Mouse (Mus musculus) layer of hippocampus, adult 11-12 months (tissue): ENCODE data around the gene Gm19426.

Experiments used
- DNase-seq: peaks from one replicate; pipeline ENCODE4 v3.0.0; 2022; ENCODE audit warnings: low spot score

The Gm19426 gene

DNA sequence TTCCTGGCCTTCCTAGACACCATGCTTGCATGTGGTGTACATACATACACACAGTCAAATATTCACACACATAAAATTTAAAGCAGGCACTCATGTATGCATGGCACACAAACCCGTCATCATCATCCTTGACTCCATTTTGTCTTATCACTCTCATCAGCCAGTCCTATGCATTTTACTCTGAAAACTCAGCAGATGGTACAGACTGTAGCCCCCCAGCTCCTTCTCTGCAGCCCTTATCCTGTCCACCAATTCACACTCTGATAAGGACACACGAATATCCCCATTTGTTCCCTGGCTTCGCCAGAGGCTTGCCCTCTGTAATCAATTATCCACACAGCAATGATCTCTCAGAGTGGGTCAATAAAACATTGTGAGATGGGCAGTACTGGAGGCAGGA lies 22.3 kb downstream of the Gm19426 start:
- DNase-seq, result no peak

DNA sequence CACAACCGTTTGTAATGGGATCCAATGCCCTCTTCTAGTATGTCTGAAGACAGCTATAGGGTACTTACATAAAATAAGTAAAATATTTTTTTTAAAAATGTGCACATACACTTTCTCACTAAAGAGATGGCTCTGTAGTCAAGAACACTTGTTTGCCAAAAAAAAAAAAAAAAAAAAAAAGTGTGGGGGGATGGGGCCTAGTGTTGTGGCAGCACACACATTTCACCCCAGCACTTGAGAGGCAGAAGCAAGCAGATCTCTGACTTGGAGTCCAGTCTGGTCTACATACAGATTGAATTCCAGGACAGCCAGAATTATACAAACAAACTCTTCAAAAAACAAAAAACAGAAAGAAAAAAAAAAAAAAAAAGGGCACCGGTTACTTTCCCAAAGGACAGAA lies 22.7 kb downstream of the Gm19426 start:
- DNase-seq, result no peak

DNA sequence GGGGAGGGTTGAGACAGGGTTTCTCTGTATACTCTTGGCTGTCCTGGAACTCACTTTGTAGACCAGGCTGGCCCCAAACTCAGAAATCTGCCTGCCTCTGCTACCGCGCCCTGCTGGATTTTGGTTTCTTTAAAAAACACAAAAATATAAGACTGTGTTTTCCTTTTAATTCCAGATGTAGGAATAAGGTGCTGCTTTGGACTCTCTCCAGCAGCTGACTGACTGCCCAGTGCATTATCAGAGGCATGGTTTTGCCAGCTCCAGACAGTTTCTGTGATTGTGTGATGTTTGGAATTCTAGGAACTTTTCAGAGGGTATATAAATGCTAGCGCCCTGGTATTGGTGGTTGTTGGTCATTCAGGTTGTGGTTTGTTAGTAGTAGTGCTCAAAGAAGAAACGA lies 26.1 kb downstream of the Gm19426 start:
- DNase-seq, result no peak

DNA sequence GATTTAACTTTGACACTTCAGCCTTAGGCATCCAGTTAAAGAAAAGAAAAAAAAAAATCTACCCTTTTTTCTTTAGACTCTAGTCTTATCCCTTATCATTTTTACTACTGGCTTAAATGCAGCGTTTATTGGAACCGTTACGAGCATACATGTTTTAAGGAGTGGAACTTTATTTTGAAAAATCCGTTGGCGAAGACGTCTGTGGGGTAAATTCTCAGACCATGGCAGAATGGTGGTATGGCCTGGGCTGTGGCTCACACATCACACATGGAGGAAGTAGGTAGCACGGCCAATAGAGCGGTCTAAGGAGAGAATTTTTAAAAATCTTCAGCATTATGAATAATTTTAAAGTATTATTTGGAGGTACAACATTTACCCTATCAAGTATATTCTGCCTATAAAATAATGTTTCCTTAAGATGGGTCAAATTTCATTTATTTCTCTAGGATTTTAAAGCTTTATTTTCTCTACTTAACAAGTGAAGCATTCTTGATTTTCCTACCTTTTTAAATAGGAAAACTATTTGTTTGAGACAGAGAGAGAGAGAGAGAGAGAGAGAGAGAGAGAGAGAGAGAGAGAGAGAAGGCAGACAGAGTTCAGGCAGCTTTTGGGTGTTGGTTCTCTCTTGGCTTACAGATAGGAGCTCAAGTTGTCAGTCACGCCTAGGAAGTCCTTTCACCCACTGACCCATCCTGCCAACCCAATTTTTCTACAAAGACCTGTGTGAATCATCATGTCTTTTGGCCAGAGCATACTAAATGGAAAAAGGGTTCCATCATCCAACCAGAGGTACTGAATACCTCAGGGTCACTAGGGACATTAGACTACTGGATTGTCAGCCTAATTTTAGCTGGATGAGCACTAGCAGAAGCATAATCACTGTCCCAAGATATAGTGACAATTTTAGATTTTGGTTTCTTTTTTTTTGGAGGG lies 26.8 kb downstream of the Gm19426 start:
- no peak for DNase-seq

DNA sequence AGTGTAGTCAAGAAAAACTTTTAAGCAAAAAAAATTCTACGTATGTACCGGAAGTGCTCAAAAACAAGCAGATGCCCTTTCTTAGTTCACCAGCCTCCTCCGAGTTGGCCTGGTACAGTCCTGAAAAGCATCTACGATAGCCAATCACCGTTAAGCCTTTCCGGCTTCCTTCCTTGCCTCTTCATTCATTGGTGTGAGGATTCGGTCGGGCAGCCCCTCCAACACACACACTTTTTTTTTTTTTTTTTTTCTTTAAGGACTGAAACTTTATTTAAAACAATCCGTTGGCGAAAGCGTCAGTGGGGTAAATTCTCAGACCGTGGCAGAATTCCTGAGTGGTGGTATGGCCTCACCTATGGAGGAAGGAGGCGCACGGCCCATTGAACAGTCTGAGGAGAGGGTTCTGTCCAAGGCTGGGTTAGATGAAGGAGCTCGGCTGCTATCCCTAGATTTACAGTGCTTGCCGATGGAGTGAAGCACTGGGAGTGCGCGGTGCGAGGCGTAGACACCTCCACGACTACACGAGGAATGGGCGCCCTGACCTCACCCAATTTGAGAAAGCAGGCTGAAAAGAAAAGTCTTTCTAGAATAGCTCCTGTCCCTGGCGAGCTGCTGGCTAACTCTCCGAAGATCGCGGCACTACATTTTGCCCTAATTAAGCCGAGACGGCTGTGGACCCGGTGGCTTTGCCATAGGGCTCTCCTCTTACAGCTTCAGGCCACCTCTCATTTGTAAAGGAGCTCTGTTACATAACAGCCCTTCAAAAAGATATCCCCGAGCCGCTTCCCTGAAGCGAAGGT lies 27.7 kb downstream of the Gm19426 start:
- peak; percentile 91 for DNase-seq

DNA sequence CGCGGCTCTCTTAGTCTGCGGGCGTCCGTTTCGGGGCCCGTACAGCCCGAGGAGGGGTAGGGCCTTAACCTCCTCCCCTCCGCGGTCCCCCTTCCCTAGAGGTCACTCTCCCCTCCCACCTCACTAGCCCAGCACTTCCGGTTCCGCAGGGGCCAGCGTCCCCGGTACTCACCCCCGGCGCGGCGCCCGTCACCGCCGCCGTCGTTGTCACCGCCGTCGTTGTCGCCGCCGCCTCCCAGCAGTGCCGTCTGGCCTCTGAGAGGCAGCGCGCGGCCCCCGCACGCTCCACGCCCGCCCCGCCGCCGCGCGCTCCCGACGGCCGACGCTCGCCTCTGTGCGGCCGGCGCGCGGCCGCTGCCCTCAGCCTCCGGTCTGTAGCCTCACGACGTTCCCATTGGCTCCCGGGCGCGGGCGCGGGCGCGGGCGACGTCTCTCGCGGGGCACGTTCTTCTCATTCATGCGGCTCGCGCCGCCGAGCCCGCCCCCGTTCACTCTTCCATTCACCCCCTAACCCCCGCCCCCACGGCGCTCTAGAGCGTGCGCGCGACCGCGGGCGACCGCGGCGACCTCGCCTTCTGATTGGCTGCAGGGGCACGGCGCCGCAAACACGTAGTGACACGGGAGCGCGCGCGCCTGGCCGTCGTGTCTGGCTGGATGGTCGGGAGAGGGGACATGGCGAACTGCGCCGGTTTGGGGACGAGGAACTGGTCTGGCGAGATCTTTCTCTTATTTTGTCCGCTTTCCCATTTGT lies 28.5 kb downstream of the Gm19426 start, which contains the start of gene Zdhhc5:
Zdhhc5 (minus strand) TSS at position 370 of the 751 bp plus-strand sequence.
- peak; percentile 99 for DNase-seq

DNA sequence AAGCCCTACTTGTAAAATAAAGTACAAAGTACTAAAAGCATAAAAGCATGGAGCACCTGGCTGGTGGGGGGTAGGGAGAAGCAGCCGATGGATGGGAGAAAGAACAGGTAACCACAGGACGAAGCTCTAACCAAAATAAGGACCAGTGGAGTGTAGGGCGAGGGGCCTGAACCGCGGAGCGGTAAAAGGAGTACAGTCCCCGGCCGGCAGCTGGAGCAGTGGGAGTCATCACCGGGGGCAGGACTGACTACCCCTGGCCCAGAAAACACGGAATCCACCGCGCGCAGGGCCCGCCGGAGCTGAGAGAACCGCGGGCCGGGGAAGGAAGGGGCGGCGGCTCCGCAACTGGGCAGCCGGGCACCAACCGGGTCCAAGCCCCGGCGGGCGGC lies 29.0 kb downstream of the Gm19426 start:
- peak; percentile 45 for DNase-seq

DNA sequence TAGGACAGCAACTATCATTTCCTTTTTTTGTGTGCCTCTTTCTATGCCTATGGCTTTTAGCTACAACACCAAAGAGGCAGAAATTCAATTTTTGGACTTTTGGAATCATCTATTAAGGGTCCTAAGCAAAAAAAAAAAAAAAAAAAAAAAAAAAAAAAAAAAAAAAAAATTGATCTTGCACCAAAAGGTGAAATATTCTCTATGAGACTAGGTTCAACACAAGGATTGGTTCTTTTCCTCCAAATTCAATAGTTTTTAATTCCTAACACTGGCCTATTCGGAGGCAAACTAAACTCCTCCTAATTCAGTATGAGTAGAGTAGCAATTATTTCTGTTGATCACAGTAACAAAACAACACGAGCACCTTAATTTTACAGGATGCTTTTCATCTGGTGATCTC lies 31.6 kb downstream of the Gm19426 start:
- no peak for DNase-seq

DNA sequence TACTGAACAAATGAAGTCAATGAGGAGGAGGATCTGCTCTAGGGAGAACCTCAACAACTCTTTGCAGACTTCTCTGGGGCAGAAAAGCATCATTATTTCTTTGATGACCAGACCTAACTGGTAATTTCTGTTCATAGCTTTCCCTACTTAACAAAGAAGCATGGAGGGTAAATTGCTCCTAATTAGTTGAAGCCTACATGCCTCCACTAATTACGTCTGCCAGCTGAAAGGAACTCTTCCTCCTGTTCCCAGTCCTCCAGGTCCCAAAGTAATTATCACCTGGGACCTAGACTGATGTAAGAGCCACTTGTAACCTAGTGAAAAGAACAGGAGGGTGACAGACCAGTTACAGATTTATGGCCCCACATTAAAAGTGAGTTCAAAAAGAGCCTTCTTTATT lies 35.9 kb downstream of the Gm19426 start:
- DNase-seq, result no peak

DNA sequence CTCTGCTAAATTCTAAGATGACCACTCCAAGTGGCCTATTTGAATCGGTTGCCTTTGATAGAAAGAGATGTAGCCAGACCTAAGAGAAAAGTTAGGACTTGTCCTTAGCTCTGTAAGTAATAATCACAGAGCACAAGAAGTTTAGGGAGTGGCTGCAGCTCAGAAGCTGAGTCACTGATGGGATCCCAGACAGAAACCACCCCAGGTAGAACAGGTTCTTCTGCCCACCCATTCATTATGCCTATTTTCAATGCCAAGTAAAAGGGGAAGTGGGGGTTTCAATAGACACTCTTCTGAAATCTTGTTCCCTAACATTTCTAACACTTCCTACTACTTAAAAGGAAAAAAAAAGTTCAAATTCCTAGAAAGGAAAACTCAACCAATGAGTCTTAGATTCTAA lies 38.2 kb downstream of the Gm19426 start:
- DNase-seq, result no peak

DNA sequence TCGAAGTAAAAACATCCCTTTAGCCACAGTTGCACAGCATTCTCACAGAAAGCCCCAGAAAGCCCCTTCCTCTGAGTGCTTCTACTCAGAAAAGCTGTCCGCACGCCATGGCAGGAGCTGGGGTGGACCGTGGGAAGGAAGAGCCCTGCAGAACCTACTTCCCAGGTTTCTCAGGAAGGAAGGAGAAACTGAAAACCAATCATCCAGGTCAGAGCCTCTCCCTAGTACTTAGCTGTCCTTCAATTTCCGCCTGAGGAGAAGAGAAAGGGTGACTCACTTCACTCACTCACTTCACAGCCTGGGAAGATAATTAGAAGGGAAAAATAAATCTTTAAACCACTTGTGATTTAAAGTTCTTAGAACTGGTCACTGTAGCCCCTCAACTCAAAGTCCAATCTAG lies 39.1 kb downstream of the Gm19426 start:
- DNase-seq, result no peak

DNA sequence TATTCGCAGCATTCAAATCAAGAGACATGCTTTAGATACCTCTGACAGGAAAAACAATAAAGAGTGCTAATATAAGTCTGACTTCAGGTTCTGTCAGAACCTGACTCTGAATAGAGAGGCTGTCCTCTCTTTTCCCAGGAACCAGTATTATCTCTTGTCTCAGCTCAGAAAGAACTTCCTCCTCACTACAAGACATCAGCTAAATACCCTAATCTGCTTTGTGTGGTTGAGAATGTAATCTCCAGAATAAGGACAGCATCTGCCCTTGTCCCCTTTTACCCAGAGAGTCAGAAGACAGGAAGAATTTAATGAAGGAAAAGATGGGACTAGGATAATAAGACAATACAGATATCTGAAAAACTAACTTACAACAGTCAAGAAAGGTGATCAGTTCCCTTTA lies 40.0 kb downstream of the Gm19426 start:
- DNase-seq, result no peak

DNA sequence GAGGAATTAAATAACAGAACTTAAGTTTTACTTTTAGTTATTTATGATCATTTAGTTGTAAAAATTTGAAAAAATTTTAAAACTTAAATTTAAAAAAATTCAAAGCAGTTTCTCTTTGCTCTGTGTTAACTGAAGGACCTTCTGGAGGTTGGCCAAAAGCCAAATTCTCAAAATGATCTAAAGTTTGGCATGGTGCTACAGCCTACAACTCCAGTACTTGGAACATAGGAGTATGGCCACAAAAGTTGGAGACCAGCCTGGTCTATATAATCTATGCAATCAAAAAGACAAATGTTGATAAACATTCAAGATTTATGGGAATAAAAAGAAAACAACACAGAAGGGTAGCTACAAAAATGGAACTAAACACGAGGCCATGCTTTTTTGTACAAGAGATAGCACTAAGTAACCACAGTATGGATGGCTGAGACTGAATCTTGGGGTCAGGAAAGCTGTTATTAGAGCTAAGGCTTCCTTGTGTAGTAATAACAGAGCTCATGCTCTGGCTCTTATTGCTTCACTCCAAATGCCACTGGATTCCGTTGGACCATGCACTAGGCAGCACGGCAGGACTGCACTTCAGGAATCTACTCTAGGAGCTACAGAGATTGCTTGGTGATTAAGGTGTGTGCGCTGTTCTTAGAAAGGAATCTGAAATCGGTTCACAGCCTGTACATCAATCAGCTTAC lies 48.3 kb downstream of the Gm19426 start:
- no peak for DNase-seq
